Mouse (Mus musculus) liver, embryonic 18 days (tissue): ENCODE measurements around the gene Sh3gl1. TPM values are rescaled to one million over a fixed set of nuclear protein-coding genes. Genes with fewer than 3 reads are reported as not detected.

Experiments used
- polyA plus RNA-seq: library from polyadenylated mRNA; depleted of rRNA; stranded (reverse); fragments of >200 nt; gene quantifications from 2 replicates; pipeline ENCODE4 v1.2.3, GENCODE M21; 2012; rRNA removed

Gene Sh3gl1
- 36.6 and 39.4 TPM in 2 replicates for polyA plus RNA-seq

GRCm38 (mm10) chr17:56036176-56036900, at the start of gene Sh3gl1:
Gene Sh3gl1 (minus strand): TSS chr17:56036635.

DNA sequence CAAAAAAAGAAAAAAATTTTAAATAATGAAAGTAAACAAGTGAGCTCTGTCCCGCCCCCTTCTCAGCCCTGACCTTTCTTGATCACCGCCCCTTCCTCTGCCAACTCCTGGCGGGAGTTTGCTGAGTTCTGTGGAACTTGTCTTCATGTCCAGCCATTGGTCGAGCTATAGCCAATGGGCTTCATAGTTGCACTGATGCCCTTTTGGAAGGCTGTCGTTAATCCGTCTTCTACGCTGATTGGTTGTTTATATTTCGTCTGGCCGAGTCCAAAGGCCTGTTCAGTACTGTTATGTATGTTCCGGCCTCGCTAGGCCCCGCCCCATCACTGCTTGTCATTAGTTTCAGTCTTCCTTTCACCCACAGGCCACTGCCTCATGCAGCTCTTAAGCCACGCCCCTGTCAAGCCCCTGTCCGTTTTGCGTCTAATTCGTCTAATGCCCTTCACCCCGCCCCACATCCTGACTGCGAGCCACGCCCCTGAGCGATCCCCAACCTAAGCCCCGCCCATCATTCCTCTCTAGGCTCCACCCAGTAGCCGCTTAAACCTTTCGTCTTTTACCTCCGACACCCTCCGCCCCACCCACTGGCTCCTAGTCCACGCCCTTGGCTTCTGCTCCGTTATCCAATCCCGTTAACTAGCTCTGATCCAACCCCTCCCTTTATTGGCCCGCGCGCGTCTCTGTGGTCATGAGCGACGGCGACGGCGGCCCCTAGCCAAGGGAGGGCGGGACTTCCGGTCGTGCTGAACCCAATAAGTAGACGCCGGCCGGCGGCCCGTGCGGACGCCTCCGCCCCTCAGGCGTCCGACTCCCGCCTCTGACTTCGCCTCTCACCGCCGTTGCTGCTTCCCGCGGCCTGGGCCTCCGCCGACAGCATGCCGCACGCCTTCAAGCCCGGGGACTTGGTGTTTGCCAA, 42.7 kb upstream of the Sh3gl1 start, which contains the start of gene Hdgfl2:
TSS of gene Hdgfl2 (plus strand) at position 755 of the 916 bp plus-strand sequence.

GRCm38 (mm10) chr17:56074827-56075208, 38.4 kb upstream of the Sh3gl1 start, which contains the start of gene Ubxn6:
Gene Ubxn6 (minus strand): TSS chr17:56075028.

GRCm38 (mm10) chr17:56040030-56040856, 3.8 kb upstream of the Sh3gl1 start, which contains the start of gene Chaf1a:
Gene Chaf1a (plus strand): TSS chr17:56040439.

DNA sequence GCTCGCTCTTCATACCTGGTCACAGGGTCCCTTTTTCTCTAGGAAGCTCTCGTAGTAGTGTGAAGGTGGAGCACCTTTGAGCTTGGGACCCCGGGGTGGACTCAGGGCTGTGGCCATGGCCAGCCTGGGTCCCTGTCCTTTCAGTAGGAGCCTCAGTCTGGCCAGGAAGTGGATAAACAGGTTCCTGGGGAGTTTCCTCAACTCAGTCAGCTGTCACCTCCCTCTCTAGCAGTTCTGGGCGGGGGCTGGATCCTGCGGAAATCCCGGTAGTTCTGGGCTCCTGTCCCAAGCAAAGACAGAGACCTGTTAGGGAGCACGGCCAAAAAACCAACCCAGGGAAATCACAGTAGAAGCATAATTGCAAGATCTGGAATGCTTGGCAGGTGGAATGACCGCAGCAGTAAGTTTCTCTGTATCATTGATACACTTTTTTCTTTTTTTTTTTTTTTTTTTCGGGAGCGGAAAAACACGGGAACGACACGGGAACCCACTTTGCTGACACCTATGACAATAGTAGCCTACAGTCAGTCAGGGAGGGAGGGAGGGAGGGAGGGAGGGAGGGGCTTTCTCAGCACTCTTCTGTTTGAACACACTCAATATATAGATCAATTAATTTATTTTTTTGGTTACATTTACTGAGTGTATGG, 30.9 kb downstream of the Sh3gl1 start, which contains the start of the genes Stap2 and Mpnd:
TSS of gene Stap2 (minus strand) at position 170 of the 647 bp plus-strand sequence.
TSS of gene Mpnd (plus strand) at position 297 of the 647 bp plus-strand sequence.

GRCm38 (mm10) chr17:55986030-55986961, 50.1 kb downstream of the Sh3gl1 start, which contains the start of gene Fsd1:
Gene Fsd1 (plus strand): TSS chr17:55986509.

DNA sequence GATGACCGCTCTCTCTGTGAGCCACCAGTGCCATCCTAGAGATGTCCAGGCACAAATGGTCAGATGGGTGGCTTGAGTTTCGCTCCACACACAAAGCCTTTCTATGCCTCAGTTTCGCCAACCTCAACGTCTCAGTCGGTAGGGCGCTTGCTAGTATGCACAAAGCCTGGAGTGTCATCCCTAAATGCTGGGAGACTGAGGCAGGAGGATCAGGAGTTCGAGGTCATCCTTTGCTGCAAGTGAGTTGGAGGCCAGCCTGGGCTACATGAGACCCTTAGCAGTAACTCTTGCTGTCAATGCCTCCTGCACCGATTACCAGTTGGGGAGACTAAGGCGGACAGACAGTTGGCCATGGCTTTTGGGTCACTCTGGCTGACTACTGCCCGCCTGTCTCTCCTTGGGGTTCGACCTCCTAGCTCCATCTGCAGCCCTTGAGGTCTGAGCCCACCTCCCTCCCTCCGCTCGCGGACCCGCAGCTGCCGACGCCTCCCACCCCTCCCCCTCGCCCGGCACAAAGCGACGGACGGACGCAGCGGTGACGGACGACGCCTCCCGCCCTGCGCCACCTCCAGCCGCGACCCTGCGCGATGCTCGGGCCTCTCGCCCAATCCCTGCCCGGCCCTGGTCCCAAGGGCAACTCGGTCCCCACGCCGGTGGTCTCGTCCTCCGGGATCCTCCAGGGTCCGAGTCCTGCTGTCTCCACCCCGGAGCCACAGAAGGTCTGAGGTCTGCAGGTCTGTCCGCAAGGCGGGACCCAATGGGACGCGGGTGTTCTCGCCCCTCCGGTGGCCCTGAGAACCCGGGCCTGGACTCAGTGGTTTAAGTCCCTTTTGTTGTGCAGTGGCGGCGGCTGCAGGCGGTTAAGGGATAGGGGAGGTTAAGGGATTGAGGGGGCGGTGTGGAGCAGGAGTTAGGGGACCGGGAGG, 66.2 kb downstream of the Sh3gl1 start, which contains the start of gene Shd:
TSS of gene Shd (plus strand) at position 502 of the 926 bp plus-strand sequence.

Other genes starting within 250 kb of the Sh3gl1 start
- gene Zfp119a, start 157.7 kb downstream of the Sh3gl1 start, polyA plus RNA-seq = 0.96 and 1.3 TPM in 2 replicates
- 2.8 and 3.5 TPM in 2 replicates for gene Zfp959, start 144.5 kb downstream of the Sh3gl1 start, polyA plus RNA-seq
- 1.1 and 1.5 TPM in 2 replicates for gene Zfp119b, start 87.1 kb downstream of the Sh3gl1 start, polyA plus RNA-seq
- gene Ebi3, start 84.0 kb downstream of the Sh3gl1 start, polyA plus RNA-seq = 9.9 and 13.9 TPM in 2 replicates
- 4.5 and 5.0 TPM in 2 replicates for gene Yju2, start 77.5 kb downstream of the Sh3gl1 start, polyA plus RNA-seq
- 0.44 and 0.54 TPM in 2 replicates for gene Shd, start 66.2 kb downstream of the Sh3gl1 start, polyA plus RNA-seq
- gene Fsd1, start 50.1 kb downstream of the Sh3gl1 start, polyA plus RNA-seq = 0.07 and 0.12 TPM in 2 replicates
- gene Stap2, start 31.1 kb downstream of the Sh3gl1 start, polyA plus RNA-seq = 15.6 and 16.5 TPM in 2 replicates
- 28.4 and 34.8 TPM in 2 replicates for gene Mpnd, start 30.9 kb downstream of the Sh3gl1 start, polyA plus RNA-seq
- gene Chaf1a, start 3.8 kb upstream of the Sh3gl1 start, polyA plus RNA-seq = 6.3 and 6.8 TPM in 2 replicates
- gene Ubxn6, start 38.4 kb upstream of the Sh3gl1 start, polyA plus RNA-seq = 16.2 and 18.5 TPM in 2 replicates
- gene Hdgfl2, start 43.0 kb upstream of the Sh3gl1 start, polyA plus RNA-seq = 21.8 and 24.8 TPM in 2 replicates
- 1.8 and 2.7 TPM in 2 replicates for gene Plin4, start 73.2 kb upstream of the Sh3gl1 start, polyA plus RNA-seq
- 30.3 and 41.4 TPM in 2 replicates for gene Plin5, start 81.0 kb upstream of the Sh3gl1 start, polyA plus RNA-seq
- 27.0 and 30.1 TPM in 2 replicates for gene Lrg1, start 85.4 kb upstream of the Sh3gl1 start, polyA plus RNA-seq
- 3.1 and 4.3 TPM in 2 replicates for gene Sema6b, start 103.7 kb upstream of the Sh3gl1 start, polyA plus RNA-seq
- gene Tnfaip8l1, start 125.8 kb upstream of the Sh3gl1 start, polyA plus RNA-seq = 2.3 and 2.7 TPM in 2 replicates
- 55.4 and 56.7 TPM in 2 replicates for gene Mydgf, start 147.3 kb upstream of the Sh3gl1 start, polyA plus RNA-seq
- 16.5 and 19.1 TPM in 2 replicates for gene Dpp9, start 182.3 kb upstream of the Sh3gl1 start, polyA plus RNA-seq
- 5.1 and 5.5 TPM in 2 replicates for gene Fem1a, start 220.2 kb upstream of the Sh3gl1 start, polyA plus RNA-seq
- 6.8 and 8.0 TPM in 2 replicates for gene Ticam1, start 240.2 kb upstream of the Sh3gl1 start, polyA plus RNA-seq